Mouse (Mus musculus) skeletal muscle tissue, adult 2 months (tissue): Measurements from ENCODE around the gene Vill.

Experiments used
- DNase-seq: peaks from one replicate; pipeline ENCODE4 v3.0.0-alpha.2; 2012; ENCODE audit warnings: low read depth, low spot score

Vill gene

DNA sequence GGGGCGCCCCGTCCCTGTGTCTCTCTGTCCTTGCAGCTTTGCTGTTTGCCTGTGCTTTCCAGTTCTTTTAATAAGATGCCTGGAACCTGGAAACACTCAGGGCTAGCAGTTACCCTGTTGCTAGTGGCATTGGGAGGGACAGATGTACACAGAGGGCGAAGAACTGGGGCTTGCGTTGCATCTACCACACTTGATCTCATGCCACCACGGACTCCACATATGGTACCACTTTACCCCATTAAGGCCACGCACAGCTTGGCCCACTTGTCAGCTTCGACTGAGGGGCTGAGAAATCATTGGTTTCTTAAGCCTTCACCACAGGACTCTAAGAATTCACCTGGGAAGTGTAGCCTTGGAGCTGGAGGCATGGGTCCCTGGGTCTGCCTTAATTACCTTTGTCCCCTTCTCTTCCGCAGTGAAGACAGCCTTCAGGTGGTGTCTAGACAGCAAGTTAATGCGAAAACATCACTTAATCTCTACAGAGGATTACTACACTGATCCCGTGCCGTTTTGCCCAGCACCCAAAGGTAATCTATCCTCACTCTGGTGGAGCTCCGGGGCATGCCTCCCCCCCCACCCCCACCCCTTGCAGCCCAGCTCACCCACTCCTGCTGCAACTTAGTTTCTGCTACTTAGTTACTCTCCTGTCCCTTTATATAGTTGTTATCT is 57.2 kb downstream of the Vill start:
- DNase-seq = no peak

DNA sequence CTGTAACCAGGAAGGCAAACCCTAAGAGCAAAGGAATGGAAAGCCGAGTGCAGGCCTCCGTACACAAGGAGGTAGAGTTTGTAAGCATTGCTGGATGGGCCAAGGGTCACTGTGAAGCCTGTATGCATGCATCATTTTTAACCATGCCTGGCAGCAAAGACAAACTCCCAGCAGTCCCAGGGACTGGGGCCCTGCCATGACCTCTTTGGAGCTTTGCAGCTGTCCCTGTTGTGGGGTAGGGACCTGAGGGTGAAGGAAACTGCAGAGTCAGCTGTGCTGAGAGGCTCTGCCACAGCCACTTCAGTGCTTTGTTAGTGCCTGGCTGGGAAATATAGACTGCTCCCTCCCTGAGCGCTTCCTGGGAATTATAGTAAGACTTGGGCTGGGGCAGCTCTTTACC is 58.1 kb downstream of the Vill start:
- DNase-seq = peak; percentile 75

DNA sequence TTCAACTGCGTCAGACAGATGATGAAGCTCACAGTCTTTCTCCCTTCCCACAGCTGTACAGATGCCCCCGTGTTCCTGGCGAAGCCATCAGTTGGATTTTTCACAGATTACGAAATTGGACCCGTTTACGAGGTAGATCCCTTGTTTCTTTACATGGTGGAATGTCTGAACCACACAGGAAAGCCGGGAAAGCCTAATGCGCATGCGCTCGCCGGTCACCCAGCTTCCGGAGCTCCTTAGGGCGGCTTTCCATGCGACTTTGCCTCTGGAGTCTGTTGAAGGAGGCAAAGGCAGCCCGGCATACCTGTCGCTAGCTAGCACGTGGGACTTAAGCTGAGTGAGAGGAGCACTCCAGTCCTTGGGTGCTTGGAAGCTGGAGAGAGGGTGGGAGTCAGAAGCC is 62.3 kb downstream of the Vill start:
- no peak for DNase-seq

DNA sequence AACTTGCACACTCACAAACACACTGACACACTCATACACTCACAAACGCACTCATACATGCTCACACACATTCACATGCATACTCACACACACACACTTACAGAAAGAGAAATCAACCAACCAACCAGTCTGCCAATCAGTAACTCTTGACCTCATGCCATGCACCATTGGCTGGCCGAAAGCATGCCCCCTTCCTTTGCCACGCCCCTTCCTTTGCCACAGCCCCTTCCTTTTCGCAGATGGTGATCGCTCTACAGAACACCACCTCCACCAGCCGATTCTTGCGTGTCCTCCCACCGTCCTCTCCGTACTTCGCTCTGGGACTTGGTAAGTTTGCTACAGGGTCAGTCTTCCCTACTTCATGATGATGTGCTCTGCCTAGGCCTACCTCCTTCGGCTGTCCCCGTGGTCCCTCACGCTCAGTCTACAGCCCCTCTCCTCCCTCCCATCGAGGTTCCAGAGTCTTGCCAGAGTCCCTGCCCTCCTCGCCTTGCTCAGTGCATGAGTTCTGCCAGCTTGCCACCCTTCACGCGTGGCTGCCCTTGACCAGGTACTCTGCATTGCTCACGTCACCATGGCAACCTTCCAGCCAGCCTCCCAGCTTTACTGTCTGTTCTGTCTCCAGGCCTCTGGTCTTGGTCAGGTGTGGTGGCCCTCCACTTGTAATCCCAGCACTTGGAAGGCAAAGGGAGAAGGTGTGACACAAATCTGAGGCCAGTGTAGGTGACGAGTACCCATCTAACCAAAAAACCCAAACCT is 67.0 kb downstream of the Vill start:
- no peak for DNase-seq

DNA sequence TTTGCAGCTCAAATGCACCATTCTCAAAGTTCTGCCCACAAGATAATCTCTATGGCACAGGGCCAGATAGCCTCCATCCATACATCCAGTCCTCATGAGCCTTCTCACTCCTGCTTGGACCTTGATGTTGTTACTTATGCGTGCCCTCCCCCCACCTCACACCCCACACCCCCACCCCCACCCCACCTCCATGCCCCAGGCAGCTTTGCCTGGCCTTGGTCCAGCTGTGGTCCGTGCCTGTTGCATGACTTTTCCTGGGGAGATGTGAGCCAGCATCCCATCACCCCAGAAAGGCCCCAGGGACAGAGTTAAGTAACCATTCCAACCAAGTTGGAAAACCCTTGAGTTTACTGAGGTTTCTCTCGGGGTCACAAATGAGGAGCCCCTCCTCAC is 67.6 kb downstream of the Vill start:
- no peak for DNase-seq
